Mouse (Mus musculus) liver, adult 2 months (tissue): ENCODE data around the gene Olfr1419.

Experiments used
- CTCF ChIP-seq: fragments of 200-500 bp; IDR thresholded peaks from 2 replicates; pipeline ENCODE4 v1.5.1; 2011; ENCODE audit warnings: low read depth, low read length, control low read depth
- POLR2A ChIP-seq: fragments of 200-500 bp; IDR thresholded peaks from 2 replicates; pipeline ENCODE4 v1.6.1; 2011; ENCODE audit warnings: low read length, control low read depth; ENCODE audit not compliant: insufficient read depth; ENCODE audit errors: extremely low read depth

- TF ChIP-seq POLR2A: no peak
- no peak for TF ChIP-seq CTCF
These were observed 28.6 kb downstream of the Olfr1419 start for GRCm38 (mm10) chr19:11846333-11846732.
